Mouse (Mus musculus) adrenal gland, adult 18-20 months (tissue): ENCODE measurements around the gene C030005K15Rik. TPM values are rescaled to one million over a fixed set of nuclear protein-coding genes. Genes with fewer than 3 reads are reported as not detected.

ENCODE experiments used
- total RNA-seq, 2 experiments: library from RNA; stranded (reverse); gene quantifications; 1 replicate in 1 of 2; 2 replicates in 1 of 2; pipeline ENCODE4 v1.2.3; 2021

Gene C030005K15Rik
- total RNA-seq, 2 experiments from 2014 or later = not detected

Other genes starting within 250 kb of the C030005K15Rik start
- gene Dcn, start 247.1 kb downstream of the C030005K15Rik start, total RNA-seq = 100 to 1,000 TPM; 166 to 345 TPM
- gene Lum, start 161.6 kb downstream of the C030005K15Rik start, total RNA-seq = 10 to 100 TPM; 14.5 to 22.7 TPM
- not detected for gene Kera, start 119.9 kb downstream of the C030005K15Rik start, total RNA-seq
- under 1 TPM in 1 of 2 experiments, not detected in 1; 0.58 TPM for gene Epyc, start 82.7 kb downstream of the C030005K15Rik start, total RNA-seq
- gene Ccer1, start 33.7 kb downstream of the C030005K15Rik start, total RNA-seq = not detected